Mouse (Mus musculus) embryonic facial prominence, embryonic 11.5 days (tissue): ENCODE measurements at regions not wholly inside any gene's neighbourhood (a gene's known extent, or its start where the extent isn't known, plus 50 kb on each side); places are given as distances from the start of the nearest gene placed in this dataset.

ENCODE experiments used
- ATAC-seq: fragments of 200-750 bp; cut with Nextera tagmentation; replicated peaks from 2 replicates; pipeline ENCODE4 v1.8.0; 2017; ENCODE audit warnings: low read depth; ENCODE audit not compliant: insufficient number of reproducible peaks, low FRiP score, low TSS enrichment
- DNase-seq: peaks from one replicate; pipeline ENCODE4 v3.0.0-alpha.2; 2015; ENCODE audit warnings: low spot score
- H3K27ac ChIP-seq: fragments of 300-500 bp; sonication (generic); replicated peaks from 2 replicates; pipeline ENCODE4 v1.5.1; 2014; ENCODE audit warnings: mild to moderate bottlenecking, low read depth, low read length, control low read depth
- H3K27me3 ChIP-seq: fragments of 300-500 bp; sonication (generic); 2 replicates; pipeline ENCODE4 v1.6.1; 2014; ENCODE audit warnings: mild to moderate bottlenecking, low read length, moderate library complexity, mixed read lengths; ENCODE audit not compliant: control insufficient read depth, insufficient read depth
- H3K36me3 ChIP-seq: fragments of 300-500 bp; sonication (generic); replicated peaks from 2 replicates; pipeline ENCODE4 v1.6.1; 2014; ENCODE audit warnings: low read depth, mild to moderate bottlenecking, low read length, moderate library complexity, mixed read lengths; ENCODE audit not compliant: control insufficient read depth, insufficient read depth
- H3K4me1 ChIP-seq: fragments of 300-500 bp; sonication (generic); 2 replicates; pipeline ENCODE4 v1.6.1; 2014; ENCODE audit warnings: low read length, mixed read lengths; ENCODE audit not compliant: control insufficient read depth, insufficient read depth
- H3K4me2 ChIP-seq: fragments of 300-500 bp; sonication (generic); 2 replicates; pipeline ENCODE4 v1.6.1; 2014; ENCODE audit warnings: low read depth, mild to moderate bottlenecking, control low read depth, low read length, moderate library complexity
- H3K4me3 ChIP-seq: fragments of 300-500 bp; sonication (generic); 2 replicates; pipeline ENCODE4 v1.5.1; 2014; ENCODE audit warnings: low read depth, low read length, control low read depth
- H3K9ac ChIP-seq: fragments of 300-500 bp; sonication (generic); replicated peaks from 2 replicates; pipeline ENCODE4 v1.6.1; 2014; ENCODE audit warnings: mild to moderate bottlenecking, control low read depth, low read length
- H3K9me3 ChIP-seq: fragments of 300-500 bp; sonication (generic); replicated peaks from 2 replicates; pipeline ENCODE4 v1.6.1; 2016; ENCODE audit warnings: mild to moderate bottlenecking, low read length, inconsistent platforms, mixed read lengths; ENCODE audit not compliant: control insufficient read depth
- WGBS: fragments of 180-500 bp; shearing (Covaris S2); extraction: QIAGEN DNeasy Blood & Tissue Kit; methylation state at CpG from one replicate; pipeline ENCODE4 v1.1.7; 2014; 5-methylcytosine and 5-hydroxymethylcytosine counted together

DNA sequence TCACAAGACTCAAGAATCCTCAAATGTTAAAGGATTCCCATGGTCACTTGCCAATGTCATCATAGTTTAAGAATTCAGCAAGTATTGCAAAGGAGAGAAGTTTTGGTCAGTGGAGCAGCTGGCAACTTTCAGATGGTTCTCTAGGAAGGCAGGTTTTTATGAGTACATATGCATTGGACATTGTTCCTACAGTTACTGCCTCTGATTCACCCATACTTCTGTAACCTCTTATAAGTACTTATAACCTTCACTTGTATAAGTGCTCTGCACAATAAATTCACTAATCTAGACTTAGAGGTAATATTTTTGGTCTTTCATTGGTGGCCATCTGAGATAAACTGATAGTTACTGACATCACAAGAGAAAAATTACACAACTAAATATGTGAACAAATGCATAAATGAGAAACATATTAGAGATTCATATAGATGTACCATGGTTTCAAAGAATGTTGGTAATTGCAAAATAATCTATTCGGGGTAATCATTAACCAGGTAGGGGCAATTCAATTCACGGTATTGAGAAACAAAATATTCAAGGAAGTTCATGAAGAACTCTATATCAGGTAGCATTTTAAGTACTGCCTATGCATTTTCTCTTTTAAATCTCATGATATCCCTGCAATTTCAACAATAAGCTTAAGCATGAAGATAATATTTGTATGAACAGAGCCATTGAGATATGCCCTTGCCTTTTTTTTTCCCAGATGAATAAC, 1059.6 kb downstream of the Pla2g4a start:
- Histone ChIP-seq H3K27ac (no peak overlapping the region), H3K9me3 (no peaks in the 10 kb centered on the region), H3K36me3 (no peaks in the 10 kb centered on the region), H3K4me1 (no peaks in the 10 kb centered on the region), H3K27me3 (no peaks in the 10 kb centered on the region), H3K4me2 (no peak overlapping the region), H3K9ac (no peak overlapping the region), H3K4me3 (no peak overlapping the region)
- no peak for DNase-seq
- no peak for ATAC-seq
- WGBS: 85% methylated on average over 2 of the region's 2 CpGs

DNA sequence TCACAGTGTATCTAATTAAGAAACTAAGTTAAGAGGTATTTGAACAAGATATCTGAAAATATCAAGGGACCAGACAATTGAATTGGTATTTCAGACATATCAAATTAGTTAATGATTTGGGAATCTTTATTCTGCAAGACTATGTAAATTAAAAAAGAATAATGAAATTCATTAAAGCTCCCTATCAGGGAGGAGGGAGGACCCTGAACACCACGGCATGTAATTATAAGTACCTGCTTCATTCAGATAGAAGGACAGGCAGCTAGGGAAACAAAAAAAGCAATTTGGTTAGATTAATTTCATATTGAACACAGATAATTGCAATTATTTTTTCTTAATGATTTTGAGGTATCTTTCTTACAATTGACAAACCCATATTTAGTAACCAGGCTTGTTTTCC, 1090.3 kb downstream of the Pla2g4a start:
- H3K27me3 ChIP-seq: no peaks in the 10 kb centered on the region
- no peaks in the 10 kb centered on the region for H3K4me1 ChIP-seq
- 84% methylated on average over 1 of the region's 1 CpGs for WGBS
- DNase-seq (no peak), ATAC-seq (no peak)
- no peaks in the 10 kb centered on the region for H3K9me3 ChIP-seq
- H3K36me3 ChIP-seq: no peaks in the 10 kb centered on the region
- no peak overlapping the region for H3K4me2 ChIP-seq
- no peak overlapping the region for H3K4me3 ChIP-seq
- H3K9ac ChIP-seq: no peak overlapping the region
- H3K27ac ChIP-seq: no peak overlapping the region

DNA sequence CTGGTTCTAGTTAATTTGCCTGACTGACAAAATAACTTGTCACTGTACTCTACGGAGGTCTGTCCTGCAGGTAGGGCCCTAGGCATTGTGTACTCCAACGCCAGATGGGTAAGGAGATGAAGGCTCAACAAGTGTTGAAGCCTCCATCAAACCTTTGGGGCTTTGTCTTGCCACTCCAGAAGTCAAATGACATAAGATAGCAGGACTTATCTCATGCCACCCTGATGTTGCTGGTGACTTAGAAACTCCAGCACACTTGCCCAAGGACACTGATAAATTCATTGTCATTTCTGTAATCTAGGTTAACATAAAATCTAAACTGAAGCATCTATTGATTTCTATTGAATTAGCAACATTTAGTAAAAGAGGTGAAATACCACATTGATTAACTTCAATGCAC, 1097.5 kb downstream of the Pla2g4a start:
- WGBS: 77% methylated on average over 2 of the region's 2 CpGs
- no peak for DNase-seq
- Histone ChIP-seq H3K36me3 (no peaks in the 10 kb centered on the region), H3K9ac (no peak overlapping the region), H3K4me3 (no peak overlapping the region), H3K9me3 (no peaks in the 10 kb centered on the region), H3K4me2 (no peak overlapping the region), H3K27ac (no peak overlapping the region), H3K4me1 (no peaks in the 10 kb centered on the region), H3K27me3 (no peaks in the 10 kb centered on the region)
- no peak for ATAC-seq

DNA sequence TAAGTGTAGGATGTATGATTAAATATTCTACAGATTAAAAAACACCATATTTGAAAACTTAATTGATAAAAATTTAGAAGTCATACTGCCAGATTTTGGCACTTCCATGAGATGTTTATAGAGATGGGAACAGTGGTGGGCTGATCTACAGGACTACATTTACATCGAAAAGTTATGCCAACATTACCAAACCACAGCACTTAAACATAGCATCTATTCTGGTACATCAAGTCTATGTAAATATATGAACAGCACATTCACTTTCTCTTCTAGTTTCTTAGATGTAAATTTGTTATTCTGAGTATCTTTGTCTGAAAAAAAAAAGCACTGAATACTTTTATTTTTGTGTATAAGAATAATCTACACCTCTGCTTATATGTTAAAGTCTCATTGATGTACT, 1108.1 kb downstream of the Pla2g4a start:
- H3K4me1 ChIP-seq: no peaks in the 10 kb centered on the region
- WGBS: 89% methylated on average over 1 of the region's 1 CpGs

DNA sequence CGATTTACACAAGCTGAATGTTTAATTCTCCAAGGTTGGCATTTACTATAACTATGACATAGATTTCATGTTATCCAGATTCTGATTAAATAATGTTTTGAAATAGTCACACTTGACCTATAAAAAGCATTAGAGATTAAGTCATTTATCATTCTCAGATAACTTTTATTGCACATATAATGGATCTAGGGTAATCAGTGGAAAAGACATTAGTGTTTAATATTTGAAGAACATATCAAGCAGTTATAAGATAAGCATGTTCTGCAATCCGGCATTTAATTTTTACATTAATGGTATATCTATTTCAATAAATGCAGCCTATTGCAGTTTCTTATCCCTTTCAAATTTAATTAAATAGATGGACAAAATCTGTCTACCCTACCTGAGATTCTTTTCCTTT, 1114.5 kb downstream of the Pla2g4a start:
- no peak for ATAC-seq
- Histone ChIP-seq H3K4me2 (no peak overlapping the region), H3K27ac (no peak overlapping the region), H3K4me1 (no peaks in the 10 kb centered on the region), H3K36me3 (no peaks in the 10 kb centered on the region), H3K9me3 (no peaks in the 10 kb centered on the region), H3K9ac (no peak overlapping the region), H3K4me3 (no peak overlapping the region), H3K27me3 (no peaks in the 10 kb centered on the region)
- WGBS: 92% methylated on average over 2 of the region's 2 CpGs
- DNase-seq: no peak

More for the DNA sequence above, 1108.1 kb downstream of the Pla2g4a start:
- H3K4me3 ChIP-seq: no peak overlapping the region
- H3K27me3 ChIP-seq: no peaks in the 10 kb centered on the region
- H3K4me2 ChIP-seq: no peak overlapping the region
- H3K9me3 ChIP-seq: no peaks in the 10 kb centered on the region
- no peak overlapping the region for H3K9ac ChIP-seq
- DNase-seq: no peak
- no peak overlapping the region for H3K27ac ChIP-seq
- H3K36me3 ChIP-seq: no peaks in the 10 kb centered on the region
- ATAC-seq: no peak

DNA sequence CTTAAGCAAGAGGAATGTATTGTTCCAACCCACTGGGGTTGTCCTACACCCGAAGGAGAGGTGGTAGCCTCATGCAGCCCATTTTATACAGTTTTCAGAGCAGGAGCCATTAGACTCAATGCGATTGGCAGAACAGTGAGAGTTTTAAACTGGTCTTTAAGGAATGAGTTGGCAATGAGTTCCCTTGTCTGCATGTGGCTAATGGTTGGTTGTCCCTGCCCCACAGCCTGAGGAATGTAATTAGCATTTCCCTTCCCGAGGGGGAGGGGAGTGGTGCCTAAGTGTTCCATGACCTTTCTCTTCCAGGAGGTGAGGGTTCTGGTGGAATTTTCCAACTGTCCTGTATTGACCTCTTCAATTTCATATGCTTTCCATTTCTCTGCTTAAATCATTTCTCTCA, 1137.9 kb downstream of the Pla2g4a start:
- no peak overlapping the region for H3K9ac ChIP-seq
- no peak overlapping the region for H3K4me3 ChIP-seq
- whole genome bisulfite sequencing: 43% methylated on average over 3 of the region's 3 CpGs
- H3K4me1 ChIP-seq: no peaks in the 10 kb centered on the region
- no peak overlapping the region for H3K4me2 ChIP-seq
- no peak overlapping the region for H3K27ac ChIP-seq
- H3K27me3 ChIP-seq: no peaks in the 10 kb centered on the region
- ATAC-seq (no peak), DNase-seq (no peak)
- H3K36me3 ChIP-seq: no peaks in the 10 kb centered on the region
- H3K9me3 ChIP-seq: no peaks in the 10 kb centered on the region

DNA sequence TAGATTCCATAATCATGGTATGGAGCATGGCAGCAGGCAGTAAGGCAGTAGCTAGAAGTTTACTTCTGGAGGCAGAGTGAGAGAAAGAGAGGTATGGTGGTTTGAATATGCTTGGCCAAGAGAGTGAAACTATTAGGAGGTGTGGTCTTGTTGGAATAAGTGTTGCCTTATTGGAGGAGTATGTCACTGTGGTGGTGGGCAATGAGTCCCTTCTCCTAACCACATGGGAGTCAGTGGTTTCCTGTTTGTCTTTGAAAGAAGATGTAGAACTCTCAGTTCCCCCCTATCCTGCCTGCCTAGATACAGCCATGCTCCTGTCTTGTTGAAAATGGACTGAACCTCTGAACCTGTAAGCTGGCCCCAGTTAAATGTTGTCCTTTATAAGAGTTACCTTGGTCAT, 1152.4 kb downstream of the Pla2g4a start:
- H3K9ac ChIP-seq: no peak overlapping the region
- no peaks in the 10 kb centered on the region for H3K9me3 ChIP-seq
- no peak overlapping the region for H3K4me2 ChIP-seq
- H3K4me3 ChIP-seq: no peak overlapping the region
- H3K27me3 ChIP-seq: no peaks in the 10 kb centered on the region
- H3K27ac ChIP-seq: no peak overlapping the region
- no peaks in the 10 kb centered on the region for H3K36me3 ChIP-seq
- H3K4me1 ChIP-seq: no peaks in the 10 kb centered on the region
- ATAC-seq (no peak), DNase-seq (no peak)

DNA sequence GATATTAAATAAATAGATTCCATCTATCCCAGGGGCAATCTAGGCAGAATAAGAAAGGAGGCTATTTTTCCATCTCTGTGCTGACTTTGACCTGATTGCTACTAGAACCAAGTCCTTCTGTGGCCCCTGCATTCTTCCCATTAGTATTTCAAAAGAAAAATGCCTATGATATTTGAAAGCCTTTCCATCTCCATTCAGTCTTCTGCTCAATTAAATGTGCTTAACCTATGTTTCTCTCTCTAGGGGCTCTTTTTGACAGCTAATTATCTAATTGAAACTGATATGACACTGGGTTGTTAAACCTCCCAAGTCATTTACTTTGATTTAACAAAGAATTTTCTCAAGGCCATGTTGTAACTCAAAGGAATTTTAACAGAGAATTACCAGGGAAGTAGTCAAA, 1164.0 kb downstream of the Pla2g4a start:
- Histone ChIP-seq H3K4me3 (no peak overlapping the region), H3K27ac (no peak overlapping the region), H3K4me1 (no peaks in the 10 kb centered on the region), H3K36me3 (no peaks in the 10 kb centered on the region), H3K27me3 (no peaks in the 10 kb centered on the region), H3K4me2 (no peak overlapping the region), H3K9ac (no peak overlapping the region), H3K9me3 (no peaks in the 10 kb centered on the region)
- ATAC-seq: no peak
- peak; percentile 32 for DNase-seq
